Mouse (Mus musculus): Measurements from ENCODE around the gene Chchd10.
A peak's percentile ranks its signal among the peaks of the same experiment; 100 is the strongest.

Gene Chchd10

GRCm38 (mm10) chr10:75949053-75950045, 16.4 kb downstream of the Chchd10 start:
- no peak for DNase-seq (ENCODE audit: low read depth, low spot score)

GRCm38 (mm10) chr10:75950791-75951210, 17.9 kb downstream of the Chchd10 start:
- no peak for DNase-seq (ENCODE audit: low read depth, low spot score)

GRCm38 (mm10) chr10:75951424-75952050, 18.6 kb downstream of the Chchd10 start:
- no peak for DNase-seq (ENCODE audit: low read depth, low spot score)

GRCm38 (mm10) chr10:75954381-75954811, 21.5 kb downstream of the Chchd10 start, which contains the start of gene Gm5134:
TSS of gene Gm5134 (plus strand) at chr10:75954514.
- no peak for DNase-seq (ENCODE audit: low read depth, low spot score)

GRCm38 (mm10) chr10:75973846-75974245, 40.9 kb downstream of the Chchd10 start:
- DNase-seq (ENCODE audit: low read depth, low spot score): no peak

- DNase-seq (ENCODE audit: low read depth, low spot score): no peak
Measured at GRCm38 (mm10) chr10:75975216-75975615, 42.3 kb downstream of the Chchd10 start.

GRCm38 (mm10) chr10:75978119-75978834, 45.3 kb downstream of the Chchd10 start:
- no peak for DNase-seq (ENCODE audit: low read depth, low spot score)

GRCm38 (mm10) chr10:75978835-75979157, 45.9 kb downstream of the Chchd10 start:
- DNase-seq (ENCODE audit: low read depth, low spot score): no peak

- DNase-seq (ENCODE audit: low read depth, low spot score): peak; percentile 78
Measured at GRCm38 (mm10) chr10:75979432-75979831, 46.5 kb downstream of the Chchd10 start.

Measured in brain, embryonic 18.5 days (tissue).